28 mouse cellular contexts compared by ENCODE assay signal in the genomic region with DNA sequence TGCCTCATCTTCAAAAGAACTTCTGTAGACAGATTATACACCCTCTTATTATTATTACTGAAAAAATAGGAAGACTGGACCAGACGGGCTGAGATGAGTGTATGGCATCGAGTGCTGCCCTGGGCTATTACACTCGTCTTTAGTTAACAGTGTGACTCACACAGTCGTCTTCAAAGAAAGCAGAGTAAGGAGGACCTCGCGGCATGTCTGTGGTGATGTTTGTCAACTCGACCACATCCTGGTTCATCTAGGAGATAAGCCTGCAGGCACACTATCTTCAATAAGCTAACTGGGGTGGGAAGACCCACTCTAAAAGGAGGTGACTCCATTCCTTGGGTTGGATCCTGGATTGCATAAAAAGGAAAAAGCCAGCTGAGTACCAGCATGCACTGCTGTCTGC.
A peak's percentile ranks its signal among the peaks of the same experiment; 100 is the strongest.
DNase-seq lines count a peak whose midpoint lies in the region; ATAC-seq and TF ChIP-seq lines count a peak whose summit lies in the region.
"Had no signal": no experiment of that assay in that cellular context is flagged by ENCODE, and none has a peak within 500 bp of the region (broad histone marks: within the 10 kb centered on the region; RNA-seq: fewer than 3 reads in every experiment).

No protein-coding gene starts in this region.

- H3K4me3 ChIP-seq in heart, adult 2 months = no peak overlapping the region
- no peak overlapping the region for H3K4me3 ChIP-seq in midbrain, postnatal 0 days (ENCODE audit: low read depth, low read length)
- H3K4me3 ChIP-seq: erythroblast, embryonic 14.5 days; forebrain, embryonic 12.5 days; heart, embryonic 10.5 days; hindbrain, embryonic 15.5 days; kidney, embryonic 15.5 days; layer of hippocampus, adult 2 months; left cerebral cortex, adult 2 months; limb, embryonic 12.5 days; liver, embryonic 15.5 days; midbrain, embryonic 12.5 days had no signal

- no peaks in the 10 kb centered on the region for H3K79me2 ChIP-seq in heart, adult 2 months (replicated peaks; ENCODE audit: control insufficient read depth, insufficient read depth, low read length)

- no peaks in the 10 kb centered on the region for H3K4me1 ChIP-seq in heart, adult 2 months (ENCODE audit: control insufficient read depth, insufficient read depth, low read length)
- no peaks in the 10 kb centered on the region for H3K4me1 ChIP-seq in midbrain, postnatal 0 days (ENCODE audit: insufficient read depth, low read length)
- H3K4me1 ChIP-seq: forebrain, embryonic 12.5 days; heart, embryonic 10.5 days; hindbrain, embryonic 15.5 days; limb, embryonic 12.5 days; liver, embryonic 15.5 days; midbrain, embryonic 12.5 days had no signal

- no peak overlapping the region for H3K9ac ChIP-seq in heart, adult 2 months (ENCODE audit: low read depth, low read length)
- H3K9ac ChIP-seq in midbrain, postnatal 0 days (replicated peaks; ENCODE audit: low read length, poor library complexity, severe bottlenecking) = no peak overlapping the region
- H3K9ac ChIP-seq: forebrain, embryonic 12.5 days; hindbrain, embryonic 15.5 days; kidney, embryonic 15.5 days; limb, embryonic 12.5 days; liver, embryonic 15.5 days; lung, embryonic 14.5 days; midbrain, embryonic 12.5 days had no signal

- TF ChIP-seq CTCF in heart, adult 2 months (IDR thresholded peaks at IDR 0.05) = no peak
- TF ChIP-seq CTCF in midbrain, postnatal 0 days (IDR thresholded peaks at IDR 0.05) = no peak

- ATAC-seq in common myeloid progenitor, adult 5-6 weeks (replicated peaks; ENCODE audit: low read depth, poor library complexity, severe bottlenecking) = peak; percentile 47; the same call in 1 of the 2 replicates
- no peak for ATAC-seq in midbrain, postnatal 0 days (ENCODE audit: low FRiP score)
- ATAC-seq: Patski had no signal

- no peaks in the 10 kb centered on the region for H3K9me3 ChIP-seq in midbrain, postnatal 0 days (ENCODE audit: low read length)
- H3K9me3 ChIP-seq: forebrain, embryonic 12.5 days; heart, embryonic 10.5 days; hindbrain, embryonic 15.5 days; kidney, embryonic 15.5 days; limb, embryonic 12.5 days; liver, embryonic 15.5 days; midbrain, embryonic 12.5 days had no signal

- intact Hi-C loops in heart, adult 2 months (cut with DNase I) = no loop called here

- WGBS in heart, adult 2 months = 72% methylated on average over 7 of the region's 7 CpGs
- 79% methylated on average over 7 of the region's 7 CpGs for WGBS in midbrain, postnatal 0 days

- no peak for TF ChIP-seq POLR2A in heart, adult 2 months (IDR thresholded peaks at IDR 0.05; ENCODE audit: insufficient read depth, low read depth, low read length)

- H3K4me2 ChIP-seq in midbrain, postnatal 0 days (ENCODE audit: low read depth, low read length, poor library complexity, severe bottlenecking) = no peak overlapping the region
- H3K4me2 ChIP-seq: forebrain, embryonic 12.5 days; hindbrain, embryonic 15.5 days; kidney, embryonic 15.5 days; limb, embryonic 12.5 days; liver, embryonic 15.5 days; lung, embryonic 14.5 days; midbrain, embryonic 12.5 days had no signal

- H3K36me3 ChIP-seq in heart, adult 2 months (ENCODE audit: control insufficient read depth, insufficient read depth, low read length) = no peaks in the 10 kb centered on the region
- H3K36me3 ChIP-seq in midbrain, postnatal 0 days (ENCODE audit: insufficient read depth, low read length) = no peaks in the 10 kb centered on the region
- H3K36me3 ChIP-seq: forebrain, embryonic 12.5 days; G1E; heart, embryonic 10.5 days; hindbrain, embryonic 15.5 days; kidney, embryonic 15.5 days; limb, embryonic 12.5 days; liver, embryonic 15.5 days; midbrain, embryonic 12.5 days had no signal

- H3K27me3 ChIP-seq in heart, adult 2 months (ENCODE audit: control insufficient read depth, insufficient read depth, low read length) = no peaks in the 10 kb centered on the region
- H3K27me3 ChIP-seq in midbrain, postnatal 0 days (ENCODE audit: insufficient read depth, low read length) = no peaks in the 10 kb centered on the region
- H3K27me3 ChIP-seq: forebrain, embryonic 12.5 days; hindbrain, embryonic 15.5 days; kidney, embryonic 15.5 days; limb, embryonic 12.5 days; liver, embryonic 15.5 days; midbrain, embryonic 12.5 days; Patski had no signal

- TF ChIP-seq EP300 in heart, adult 2 months (IDR thresholded peaks at IDR 0.05; ENCODE audit: insufficient read depth, low read depth, low read length) = no peak

- DNase-seq in heart, adult 11 months = peak; percentile 75
- no peak for DNase-seq in heart, adult 2 months
- peak; percentile 41 for DNase-seq in naive thymus-derived CD4-positive, alpha-beta T cell, adult 2 months (ENCODE audit: low read depth)
- DNase-seq in thymus, postnatal 36 days = peak; percentile 7 to 16
- no peak for DNase-seq in frontal cortex, postnatal 25 days (ENCODE audit: low spot score in 2 of 2)
- no peak for DNase-seq in heart, postnatal 4 days
- no peak for DNase-seq in midbrain, postnatal 0 days (ENCODE audit: low spot score)
- DNase-seq: adrenal gland, postnatal 25 days; cerebellum, adult 18-20 months; cerebellum, postnatal 10 days; kidney, adult 18-20 months; kidney, postnatal 25 days; lung, embryonic 14.5 days; lung, postnatal 14 days; right cerebral cortex, postnatal 25 days had no signal

- H3K27ac ChIP-seq in heart, adult 2 months = no peak overlapping the region
- H3K27ac ChIP-seq in midbrain, postnatal 0 days (ENCODE audit: low read depth, low read length) = no peak overlapping the region
- H3K27ac ChIP-seq: forebrain, embryonic 12.5 days; heart, embryonic 10.5 days; hindbrain, embryonic 15.5 days; kidney, embryonic 15.5 days; layer of hippocampus, adult 2 months; left cerebral cortex, adult 2 months; limb, embryonic 12.5 days; liver, embryonic 15.5 days; midbrain, embryonic 12.5 days had no signal

Comparison
In these comparisons a context has a peak if more than half of its experiments do, and no peak if none do; other contexts are left out.
1. DNase-seq: peak in heart, adult 11 months (single experiment), naive thymus-derived CD4-positive, alpha-beta T cell, adult 2 months (single experiment) and thymus, postnatal 36 days (2 of 2); none in heart, adult 2 months (0 of 2), frontal cortex, postnatal 25 days (0 of 2), heart, postnatal 4 days (single experiment) and midbrain, postnatal 0 days (single experiment).